Mouse (Mus musculus) layer of hippocampus, adult 8-10 months (tissue): ENCODE measurements around the gene Klhdc8a. TPM values are rescaled to one million over a fixed set of nuclear protein-coding genes. Genes with fewer than 3 reads are reported as not detected.
"Not testable (repeated sequence)": the region's sequence is repeated elsewhere in the genome, so short reads cannot be mapped to it uniquely, and the experiment has no call there.

Source experiments
- DNase-seq, 2 experiments: peaks; one replicate each; pipeline ENCODE4 v3.0.0; 2022; ENCODE audit warnings: low spot score in 2 of 2
- total RNA-seq, 4 experiments: library from RNA; stranded (reverse); gene quantifications; 2 replicates each; pipeline ENCODE4 v1.2.4; 2022

The Klhdc8a gene
- 1 to 10 TPM; 5.1 to 6.2 (median 5.7) TPM for total RNA-seq

GRCm38 (mm10) chr1:132298425-132298800 is at the start of gene Klhdc8a:
Klhdc8a (plus strand) TSS chr1:132298626.
- DNase-seq: peak; percentile 55 to 69

DNA sequence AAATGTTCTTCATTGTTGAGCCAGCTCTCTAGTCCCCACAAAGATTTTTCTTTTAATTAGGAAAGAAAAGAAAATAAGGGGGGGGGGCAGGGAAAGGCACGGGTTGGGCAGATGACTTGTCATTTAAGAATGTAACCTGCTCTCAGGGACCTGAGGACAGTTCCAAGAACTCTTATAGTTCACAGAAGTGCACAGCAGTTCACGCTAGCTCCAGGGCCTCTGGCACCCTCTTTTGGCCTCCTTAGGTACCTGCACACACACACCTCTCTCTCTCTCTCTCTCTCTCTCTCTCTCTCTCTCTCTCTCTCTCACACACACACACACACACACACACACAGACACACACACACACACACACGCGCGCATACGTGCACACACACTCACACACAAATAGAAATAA is 44.0 kb upstream of the Klhdc8a start:
- no peak for DNase-seq

DNA sequence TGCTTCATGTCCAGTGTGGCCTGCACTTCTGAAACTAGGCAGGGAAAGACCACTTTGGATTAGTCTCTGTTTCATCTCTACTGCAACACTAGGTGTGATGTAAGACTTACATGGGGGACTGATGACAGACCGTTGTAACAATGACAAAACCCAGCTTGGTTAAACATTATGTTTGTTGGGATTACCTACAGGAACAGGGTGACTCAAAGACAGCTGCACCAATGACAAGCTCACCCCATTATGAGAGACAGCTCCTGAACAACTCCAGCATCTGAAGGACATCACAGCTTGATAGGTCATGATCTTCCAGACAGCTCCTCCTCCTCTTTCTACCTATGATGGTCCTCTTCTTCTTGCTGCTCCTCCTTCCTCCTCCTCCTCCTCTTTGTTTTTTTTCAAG is 38.1 kb upstream of the Klhdc8a start:
- DNase-seq: no peak

- no peak for DNase-seq
These were observed 37.4 kb upstream of the Klhdc8a start for GRCm38 (mm10) chr1:132261058-132261457.

- no peak for DNase-seq
These were observed 34.8 kb upstream of the Klhdc8a start for GRCm38 (mm10) chr1:132263618-132264017.

DNA sequence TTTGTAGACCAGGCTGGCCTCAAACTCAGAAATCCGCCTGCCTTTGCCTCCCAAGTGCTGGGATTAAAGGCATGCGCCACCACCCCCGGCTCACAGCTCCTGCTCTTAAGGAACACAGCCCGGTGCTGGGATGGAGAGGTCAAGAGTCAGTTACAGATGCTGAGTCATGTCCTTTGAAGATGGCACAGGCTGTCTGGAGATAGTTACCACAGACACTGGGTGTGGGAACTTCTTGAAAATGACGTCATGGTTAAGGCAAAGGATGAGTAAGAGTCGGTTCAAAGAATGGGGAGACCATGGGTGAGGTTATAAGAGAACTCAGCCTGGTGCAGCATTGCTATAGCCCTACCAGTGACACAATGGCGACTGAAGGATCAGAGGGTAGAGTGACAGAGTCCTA is 33.8 kb upstream of the Klhdc8a start:
- no peak for DNase-seq

DNA sequence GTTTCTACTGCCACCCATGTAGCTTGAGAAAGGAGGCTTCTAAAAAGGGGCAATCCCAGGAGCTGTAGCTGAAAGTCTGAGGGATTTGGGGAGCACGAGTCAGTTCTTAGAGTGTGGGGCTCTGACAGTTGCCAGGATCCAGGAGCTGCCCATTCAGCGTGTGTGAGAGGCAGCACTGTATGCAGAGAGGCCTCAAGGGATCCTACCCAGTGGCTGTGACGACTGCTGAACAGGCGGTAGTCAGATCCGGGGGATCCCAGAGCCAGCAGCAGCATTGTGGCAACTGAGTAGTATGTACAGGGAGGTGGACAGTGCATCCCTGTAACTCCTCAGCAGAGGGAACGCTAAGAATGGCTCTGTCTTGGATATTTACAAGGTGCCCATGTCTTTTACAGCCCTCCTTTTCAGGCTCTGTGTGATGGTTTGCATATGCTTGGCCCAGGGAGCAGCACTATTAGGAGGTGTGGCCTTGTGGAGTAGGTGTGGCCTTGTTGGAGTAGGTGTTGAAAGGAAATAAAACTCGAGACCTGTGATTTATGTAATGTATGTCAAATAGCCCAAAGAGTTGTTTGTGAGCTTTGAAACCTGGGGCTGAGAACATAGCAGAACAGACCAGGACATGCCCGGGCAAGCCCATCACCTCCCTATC is 33.1 kb upstream of the Klhdc8a start:
- no peak for DNase-seq

- DNase-seq: no peak
These were observed 32.5 kb upstream of the Klhdc8a start for GRCm38 (mm10) chr1:132265936-132266335.

GRCm38 (mm10) chr1:132266791-132267557 is 31.5 kb upstream of the Klhdc8a start:
- no peak for DNase-seq

DNA sequence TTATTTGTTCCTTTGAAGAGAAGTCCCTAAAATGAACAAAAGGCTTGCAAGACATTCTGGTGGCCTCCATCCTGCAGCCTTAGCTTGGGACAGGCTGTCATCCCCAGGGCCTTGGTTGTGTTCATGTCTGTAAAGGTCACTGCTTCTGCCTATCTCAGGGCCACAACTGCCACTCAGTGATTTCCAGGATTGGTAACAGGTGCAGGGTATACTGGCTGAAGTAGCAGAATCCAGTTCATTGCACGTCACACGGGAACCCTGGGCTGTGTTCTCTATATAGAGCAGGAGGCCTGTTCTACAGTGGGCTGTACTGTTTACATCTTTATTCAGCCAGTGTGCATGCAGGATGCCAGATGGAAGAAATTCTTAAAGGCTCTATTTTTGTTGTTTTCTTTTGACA is 30.5 kb upstream of the Klhdc8a start:
- no peak for DNase-seq

DNA sequence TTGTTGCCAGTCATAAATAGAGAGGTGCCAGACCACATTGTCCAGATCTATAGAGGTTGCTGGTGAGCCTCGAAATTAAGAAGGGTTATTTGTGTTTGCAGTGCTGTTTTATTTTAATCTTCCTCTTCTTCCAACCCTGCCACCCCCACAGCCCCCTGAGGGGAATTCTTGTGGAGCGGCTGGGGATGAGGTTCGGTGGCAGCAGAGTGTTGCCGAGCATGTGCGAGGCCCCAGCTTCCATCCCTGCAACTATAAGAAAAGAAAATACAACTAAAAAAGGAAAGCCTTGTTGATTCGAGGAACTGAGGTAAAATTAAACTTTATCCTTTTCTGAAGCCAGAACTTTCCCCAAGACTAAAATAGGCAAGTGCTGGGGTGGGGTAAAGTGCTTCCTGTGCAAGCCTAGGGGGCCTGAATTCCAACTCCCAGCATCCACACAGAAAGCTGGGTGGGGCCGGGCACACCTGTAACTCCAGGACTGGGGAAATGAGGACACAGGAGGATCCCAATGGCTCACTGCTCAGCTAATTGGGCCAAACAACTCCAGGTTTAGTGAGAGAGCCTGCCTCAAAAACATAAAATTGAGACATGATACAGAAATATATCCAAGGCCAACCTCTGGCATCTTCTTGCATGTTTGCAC is 29.9 kb upstream of the Klhdc8a start:
- no peak for DNase-seq

DNA sequence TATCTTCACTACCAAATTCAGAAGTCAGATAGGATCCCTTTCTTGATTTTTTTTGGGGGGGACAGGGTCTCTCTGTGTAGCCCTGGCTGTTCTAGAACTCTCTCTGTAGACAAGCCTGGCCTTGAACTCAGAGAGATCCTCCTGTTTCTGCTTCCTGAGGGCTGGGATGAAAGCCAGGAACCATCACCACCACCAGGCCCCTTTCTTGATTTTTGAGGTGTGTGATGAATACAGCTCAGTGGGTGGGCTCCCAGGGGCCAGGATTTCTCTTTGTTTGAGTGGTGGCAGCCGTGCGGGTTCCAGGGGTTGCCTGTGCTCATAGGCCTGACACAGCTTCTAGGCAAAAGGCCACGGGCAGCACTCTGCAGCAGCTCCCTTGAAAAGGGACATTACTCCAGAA is 27.2 kb upstream of the Klhdc8a start:
- no peak for DNase-seq

DNA sequence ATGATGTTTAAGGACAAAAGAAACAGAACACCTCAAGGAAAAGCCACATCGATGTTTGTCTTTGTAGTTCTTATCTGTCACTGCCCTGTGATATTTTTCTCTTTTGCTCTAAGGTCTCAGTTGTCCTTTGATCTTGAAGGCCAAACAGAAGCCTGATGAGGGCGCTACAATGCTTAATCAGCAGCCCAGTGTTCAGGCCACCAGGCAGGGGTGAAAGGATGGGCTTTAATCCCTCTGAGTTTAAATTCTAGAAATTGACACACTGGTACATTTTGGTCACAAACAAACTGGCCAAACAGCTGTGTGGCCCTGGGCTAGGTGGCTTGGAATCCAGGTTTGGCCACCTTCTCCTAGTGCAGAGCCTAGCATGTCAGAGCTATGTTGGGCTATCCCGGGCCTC is 21.7 kb upstream of the Klhdc8a start:
- no peak for DNase-seq

DNA sequence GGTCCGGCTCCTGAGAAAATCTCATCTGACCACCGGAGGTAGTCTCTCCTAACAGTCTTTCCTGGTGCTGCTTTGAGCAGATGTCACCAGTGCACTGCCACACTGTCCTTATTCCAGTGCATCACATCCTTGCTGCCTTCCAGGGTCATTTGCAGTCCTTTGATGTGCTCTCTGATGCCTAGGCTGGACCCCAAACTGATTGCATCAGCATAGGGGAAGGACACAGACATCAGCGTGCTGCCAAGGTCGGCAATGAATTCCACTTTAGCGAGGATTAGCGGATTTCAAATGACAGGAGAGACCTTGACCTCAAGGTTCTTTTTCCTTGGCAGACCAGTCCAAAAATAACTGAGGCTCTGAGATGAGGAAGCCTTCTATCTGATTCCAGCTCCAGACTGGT is 21.3 kb upstream of the Klhdc8a start:
- DNase-seq: no peak

DNA sequence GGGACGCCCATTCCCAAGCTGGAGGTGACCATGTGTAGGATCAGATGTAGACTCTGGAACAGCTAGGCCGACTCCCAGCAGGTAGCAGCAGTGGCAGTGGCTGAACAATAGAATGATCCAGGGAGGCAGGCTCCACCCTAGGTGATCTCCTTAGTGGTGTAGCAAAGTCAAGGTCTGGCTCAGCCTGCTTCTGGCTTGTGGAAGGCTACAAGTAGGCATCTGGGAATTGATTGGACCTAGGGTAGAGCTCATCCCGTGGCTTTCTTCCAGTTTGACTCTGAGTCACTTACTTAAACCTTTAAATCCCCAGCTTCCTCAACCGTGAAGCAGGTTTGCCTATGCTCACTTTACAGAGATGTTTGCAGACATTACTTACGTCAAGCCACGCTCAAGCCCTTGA is 17.8 kb upstream of the Klhdc8a start:
- not testable (repeated sequence) for DNase-seq

- DNase-seq: no peak
These were observed 16.8 kb upstream of the Klhdc8a start for GRCm38 (mm10) chr1:132281523-132282176.

DNA sequence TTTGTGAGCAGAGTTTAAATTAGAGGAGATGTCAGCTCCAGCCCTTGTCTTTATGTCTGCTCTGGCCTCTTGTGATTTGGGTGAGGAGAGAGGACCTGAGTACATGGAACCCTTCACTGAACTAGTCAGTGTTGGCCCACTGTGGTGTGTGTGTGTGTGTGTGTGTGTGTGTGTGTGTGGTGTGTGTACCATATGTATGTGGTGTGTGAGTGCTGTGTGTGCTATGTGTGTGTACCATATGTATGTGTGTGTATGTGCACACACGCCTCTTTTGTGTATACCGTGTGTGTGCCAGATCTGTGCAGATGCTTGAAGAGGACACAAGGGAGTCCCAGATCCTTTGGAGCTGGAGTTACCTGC is 16.3 kb upstream of the Klhdc8a start:
- DNase-seq: no peak

GRCm38 (mm10) chr1:132283018-132283417 is 15.4 kb upstream of the Klhdc8a start:
- no peak for DNase-seq

GRCm38 (mm10) chr1:132286735-132287134 is 11.7 kb upstream of the Klhdc8a start:
- DNase-seq: no peak

DNA sequence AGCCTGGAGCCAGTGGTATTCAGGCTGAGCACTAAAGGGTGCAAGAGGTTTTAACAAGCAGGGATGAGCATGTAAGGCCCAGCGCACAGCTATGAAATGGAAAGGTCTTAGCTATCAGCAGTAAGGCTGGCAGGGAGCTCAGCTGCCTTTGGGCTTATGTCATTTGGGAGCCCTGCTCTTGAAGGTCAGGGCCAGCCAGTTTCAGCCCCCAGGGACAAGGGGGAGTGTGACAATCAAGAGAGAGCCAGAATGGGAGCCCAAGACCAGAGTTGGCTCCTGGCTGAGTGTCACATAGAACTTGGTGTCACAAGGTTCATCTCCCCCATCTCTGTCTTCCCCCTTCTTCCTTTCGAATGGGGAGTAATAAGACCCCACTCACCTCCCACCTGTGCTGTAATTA is 11.0 kb upstream of the Klhdc8a start:
- DNase-seq: no peak

DNA sequence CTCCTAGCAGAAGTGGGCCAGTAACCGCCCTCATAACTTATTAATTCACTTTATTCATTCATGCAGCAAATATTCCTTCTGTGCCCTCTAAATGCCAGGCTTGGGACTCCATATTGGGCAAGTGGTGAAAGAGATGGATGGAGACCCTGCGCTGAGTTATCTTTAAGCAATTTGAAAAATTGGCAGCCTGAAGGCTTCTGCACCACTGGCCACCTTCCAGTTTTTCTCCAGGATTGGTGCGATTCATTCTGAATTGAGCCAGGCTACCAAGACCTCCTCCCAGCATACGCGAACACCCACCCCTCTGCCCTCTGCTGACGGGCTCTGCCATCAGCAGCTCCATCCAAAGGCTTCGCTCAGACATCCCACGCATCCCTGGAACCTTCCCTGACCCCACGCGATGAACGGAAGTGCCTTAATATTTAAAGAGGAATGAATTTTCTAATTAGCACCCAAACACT is 10.4 kb upstream of the Klhdc8a start:
- DNase-seq: no peak

DNA sequence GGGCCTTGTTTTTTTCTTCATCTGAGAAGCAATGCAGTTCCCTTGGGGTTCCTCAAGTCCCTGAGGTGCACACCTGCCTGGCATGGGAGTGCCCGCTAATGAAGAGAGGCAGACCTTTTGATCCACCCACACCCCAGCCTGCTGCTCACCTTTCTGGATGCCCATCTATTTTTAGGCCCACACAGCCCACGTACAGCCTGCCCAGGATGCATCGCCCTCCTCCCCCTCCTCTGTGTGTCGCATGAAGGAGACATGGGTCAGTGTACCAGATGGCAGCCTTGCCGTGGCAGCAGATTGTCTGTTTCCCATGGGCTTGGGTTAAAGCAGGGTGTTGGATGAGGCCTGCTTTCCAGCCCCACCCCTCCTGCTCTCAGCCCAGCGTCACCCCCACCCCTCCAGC is 8.5 kb upstream of the Klhdc8a start:
- no peak for DNase-seq
